Mouse (Mus musculus) bone marrow macrophage, adult 2 months (primary cell): ENCODE measurements around the gene Phospho1.

Experiments
- CTCF ChIP-seq: IDR thresholded peaks from 2 replicates; pipeline ENCODE4 v1.5.1; 2012; ENCODE audit warnings: low read depth, mild to moderate bottlenecking, low read length, moderate library complexity
- POLR2A ChIP-seq: IDR thresholded peaks from 2 replicates; pipeline ENCODE4 v1.6.1; 2012; ENCODE audit warnings: mild to moderate bottlenecking, low read depth, low read length, borderline replicate concordance

DNA sequence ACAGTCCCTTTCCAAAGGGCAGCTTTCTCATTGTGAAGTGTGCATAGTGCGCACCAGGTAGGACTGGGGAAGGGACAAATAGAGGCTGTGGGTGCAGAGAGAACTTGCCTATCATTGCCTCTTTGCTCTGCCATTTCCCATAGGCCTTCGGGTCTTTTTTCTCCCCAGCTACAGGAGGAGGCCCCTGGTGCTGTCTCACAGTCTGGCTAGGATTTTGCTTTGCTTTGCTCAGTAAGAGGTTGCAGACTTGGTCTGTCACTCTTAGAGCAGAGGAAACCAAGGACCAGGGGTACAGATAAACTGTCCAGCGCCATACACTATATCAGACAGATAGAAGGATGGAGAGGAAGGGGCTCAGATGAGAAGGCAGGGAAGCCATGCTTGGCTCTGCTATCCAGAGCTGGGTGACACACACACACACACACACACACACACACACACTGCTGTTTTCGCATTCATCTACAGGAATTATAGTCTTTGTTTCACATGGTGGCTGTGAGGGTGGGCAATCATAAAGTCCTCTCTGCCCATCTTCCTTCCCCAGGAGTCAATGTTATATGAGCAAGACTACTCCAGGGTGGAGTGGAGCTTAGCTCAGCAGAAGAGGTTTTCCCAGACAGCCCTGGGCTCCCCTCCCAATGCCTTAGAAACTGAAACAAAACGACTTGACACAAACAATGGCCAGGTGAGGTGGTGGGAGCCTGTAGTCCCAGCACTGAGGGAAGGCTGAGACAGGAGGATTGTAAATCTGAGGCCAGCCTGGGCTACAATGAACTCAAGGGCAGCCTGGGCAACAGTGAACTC lies 16.6 kb downstream of the Phospho1 start:
- TF ChIP-seq POLR2A (no peak), CTCF (no peak)
